Mouse (Mus musculus) frontal cortex, postnatal 25 days (tissue): ENCODE data around the gene Gm20905.
"Not testable (repeated sequence)": the region's sequence is repeated elsewhere in the genome, so short reads cannot be mapped to it uniquely, and the experiment has no call there.

Source experiments
- DNase-seq, 2 experiments: peaks; one replicate each; pipeline ENCODE4 v3.0.0; 2022; ENCODE audit warnings: low spot score in 2 of 2

Gene Gm20905

DNA sequence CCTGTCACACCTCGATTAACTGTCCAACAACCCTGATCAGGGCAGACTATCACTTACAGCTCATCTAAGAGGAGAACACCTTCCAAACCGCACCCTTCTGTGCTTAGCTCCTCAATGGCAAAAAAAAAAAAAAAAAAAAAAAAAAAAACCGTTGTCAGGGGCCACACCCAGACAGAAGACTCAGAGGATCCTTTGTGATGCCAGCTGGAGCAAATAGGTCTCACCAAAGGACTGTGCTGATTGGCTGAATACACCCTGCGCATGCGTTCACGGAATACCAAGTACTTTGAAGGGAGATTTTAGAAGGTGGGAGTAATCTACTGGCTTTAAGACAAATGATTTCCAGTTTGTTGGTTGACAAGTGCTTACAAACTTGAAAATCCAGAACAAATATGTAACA is at the start of gene Gm20905:
Gene Gm20905 (minus strand): TSS at position 101 of the 400 bp plus-strand sequence.
- not testable (repeated sequence) for DNase-seq
